Mouse (Mus musculus) hindbrain, embryonic 12.5 days (tissue): ENCODE results near the gene Magi1. TPM values are rescaled to one million over a fixed set of nuclear protein-coding genes. Genes with fewer than 3 reads are reported as not detected.

Experiments used
- ATAC-seq: fragments of 200-750 bp; cut with Nextera tagmentation; 2 replicates; pipeline ENCODE4 v1.8.0; 2017; ENCODE audit warnings: moderate TSS enrichment; ENCODE audit not compliant: low FRiP score
- H3K27ac ChIP-seq: fragments of 300-500 bp; sonication (generic); 2 replicates; pipeline ENCODE4 v1.5.1; 2016; ENCODE audit warnings: mild to moderate bottlenecking
- H3K27me3 ChIP-seq: fragments of 300-500 bp; sonication (generic); 2 replicates; pipeline ENCODE4 v1.6.1; 2016; ENCODE audit warnings: mild to moderate bottlenecking
- H3K36me3 ChIP-seq: fragments of 300-500 bp; sonication (generic); 2 replicates; pipeline ENCODE4 v1.6.1; 2016; ENCODE audit warnings: mild to moderate bottlenecking
- H3K4me1 ChIP-seq: fragments of 300-500 bp; sonication (generic); 2 replicates; pipeline ENCODE4 v1.6.1; 2016
- H3K4me2 ChIP-seq: fragments of 300-500 bp; sonication (generic); replicated peaks from 2 replicates; pipeline ENCODE4 v1.6.1; 2016; ENCODE audit warnings: mild to moderate bottlenecking
- H3K4me3 ChIP-seq: fragments of 300-500 bp; sonication (generic); 2 replicates; pipeline ENCODE4 v1.5.1; 2016; ENCODE audit warnings: mild to moderate bottlenecking
- H3K9ac ChIP-seq: fragments of 300-500 bp; sonication (generic); 2 replicates; pipeline ENCODE4 v1.6.1; 2016; ENCODE audit warnings: mild to moderate bottlenecking, moderate library complexity
- H3K9me3 ChIP-seq: fragments of 300-500 bp; sonication (generic); replicated peaks from 2 replicates; pipeline ENCODE4 v1.6.1; 2016; ENCODE audit warnings: mild to moderate bottlenecking
- WGBS: fragments of 180-500 bp; shearing (Covaris S2); methylation state at CpG from one replicate; pipeline ENCODE4 v1.1.7; 2016; 5-methylcytosine and 5-hydroxymethylcytosine counted together
- polyA plus RNA-seq: library from polyadenylated mRNA; unstranded; fragments of >200 nt; fragmentation: Nextera tagmentation; extraction: Ambion mirVana; gene quantifications from 2 replicates; pipeline ENCODE4 v1.2.1, GENCODE M21; 2016

The Magi1 gene
- polyA plus RNA-seq, 1 experiment from 2014 or later = 35.9 TPM

DNA sequence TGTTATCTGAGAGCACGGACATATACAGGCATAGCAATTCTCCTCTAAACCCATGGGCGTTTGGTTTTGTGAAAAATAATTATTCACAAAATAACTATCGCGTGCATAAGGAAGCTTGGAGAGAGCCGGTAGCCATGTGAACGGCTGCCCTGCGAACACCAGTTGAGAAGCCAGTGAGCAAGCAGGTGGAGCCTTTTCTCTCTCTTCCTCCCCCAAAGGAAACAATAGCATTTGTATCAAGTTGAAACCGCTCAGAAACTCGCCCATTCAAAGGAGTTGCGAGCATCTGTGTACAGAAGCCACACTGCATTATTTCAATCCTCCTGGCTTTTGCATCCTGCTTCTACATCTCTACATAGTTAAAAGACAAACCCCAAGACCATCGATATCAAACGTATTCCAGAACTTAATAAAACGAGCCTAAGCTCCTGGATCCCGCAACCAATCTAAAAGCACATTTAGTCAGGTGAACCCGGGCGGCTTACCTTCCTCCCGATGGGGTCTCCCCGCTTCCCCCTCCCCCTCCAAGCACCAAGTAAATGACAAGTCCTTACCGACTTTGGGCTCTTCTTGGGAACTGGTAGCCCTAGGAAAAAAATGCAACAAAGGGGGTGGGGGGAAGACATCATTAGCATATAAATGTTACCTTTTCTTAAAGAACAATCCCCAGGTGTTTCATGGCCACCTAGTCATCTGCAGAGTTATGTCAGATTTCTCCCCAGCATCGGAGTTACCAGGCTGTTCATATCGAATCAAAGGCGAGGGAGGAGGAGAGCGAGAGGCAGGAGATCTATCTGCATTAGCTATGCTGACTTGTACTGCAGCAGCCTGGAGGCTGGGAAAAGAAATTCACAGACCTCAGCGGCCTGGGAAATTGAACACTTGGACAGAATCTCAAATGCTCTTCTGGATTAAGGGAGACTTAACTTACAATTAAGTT lies 566.8 kb downstream of the Magi1 start:
- Histone ChIP-seq H3K9ac (0 out of 2 replicates have a peak overlapping the region, but pooled peaks have one; percentile 19), H3K36me3 (no peaks in the 10 kb centered on the region; the same call in 1 of the 2 replicates), H3K9me3 (no peaks in the 10 kb centered on the region), H3K27me3 (0 out of 2 replicates have a peak, but pooled peaks cover 2% of the 10 kb centered on the region), H3K27ac (peak overlapping the region; percentile 30; the same call in 1 of the 2 replicates), H3K4me1 (peaks cover 38% of the 10 kb centered on the region), H3K4me3 (peak overlapping the region; percentile 23), H3K4me2 (peak overlapping the region; percentile 52)
- ATAC-seq = peak; percentile 52; the same call in 1 of the 2 replicates
- 6% methylated on average over 24 of the region's 24 CpGs for WGBS

DNA sequence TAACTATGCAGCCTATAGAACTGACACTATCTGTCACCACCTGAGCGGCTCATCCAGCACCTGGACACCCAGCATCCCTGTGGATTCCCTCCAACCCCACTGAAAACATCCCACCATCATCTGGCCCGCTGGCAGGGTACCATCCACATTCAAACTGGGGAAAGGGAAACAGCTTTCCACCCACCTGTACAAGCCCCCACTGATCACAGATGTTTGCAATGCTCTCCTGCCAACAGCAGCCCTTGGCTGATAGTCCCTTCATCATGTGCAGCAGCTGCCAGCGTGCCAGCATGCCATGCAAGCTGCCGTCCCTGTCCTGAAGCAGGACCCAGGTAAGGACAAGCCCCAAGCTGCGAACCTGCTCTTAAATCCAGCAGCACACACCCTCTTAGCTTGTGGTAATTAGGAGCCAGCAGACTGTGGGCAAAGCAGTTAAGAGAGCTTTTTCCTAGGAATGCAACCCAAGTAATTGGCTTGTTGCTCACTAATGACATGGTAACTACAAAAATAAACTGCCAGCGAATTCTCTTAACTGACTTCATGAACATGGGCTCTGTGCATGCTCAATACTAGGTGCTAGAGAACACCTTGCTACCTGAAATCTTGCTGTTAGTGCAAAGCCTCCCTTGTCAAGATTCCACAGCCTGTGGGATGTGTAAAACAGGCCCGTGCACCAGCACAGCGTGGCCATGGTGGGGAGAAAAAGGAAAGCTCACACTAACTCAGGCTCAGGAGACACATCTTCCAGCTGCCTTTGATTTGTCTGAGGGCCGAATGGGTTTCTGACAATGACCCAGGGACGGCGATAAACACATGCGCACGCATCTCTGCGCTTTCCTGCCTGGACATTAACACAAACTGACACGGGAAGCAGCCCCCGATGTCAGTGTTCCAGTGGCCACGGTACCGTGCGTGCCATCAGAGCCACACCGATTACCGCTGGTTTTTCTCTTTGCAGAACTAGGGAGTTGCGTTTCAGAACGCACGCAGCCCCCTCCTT lies 568.2 kb downstream of the Magi1 start:
- no peaks in the 10 kb centered on the region; the same call in 1 of the 2 replicates for H3K36me3 ChIP-seq
- no peaks in the 10 kb centered on the region for H3K9me3 ChIP-seq
- 0 out of 2 replicates have a peak overlapping the region, but pooled peaks have one; percentile 4 for H3K4me3 ChIP-seq
- no peak for ATAC-seq
- H3K27ac ChIP-seq = no peak overlapping the region
- H3K9ac ChIP-seq = peak overlapping the region; percentile 32; the same call in 1 of the 2 replicates
- peaks cover 38% of the 10 kb centered on the region for H3K4me1 ChIP-seq
- H3K4me2 ChIP-seq = peak overlapping the region; percentile 52
- WGBS = 43% methylated on average over 24 of the region's 24 CpGs
- 0 out of 2 replicates have a peak, but pooled peaks cover 2% of the 10 kb centered on the region for H3K27me3 ChIP-seq

DNA sequence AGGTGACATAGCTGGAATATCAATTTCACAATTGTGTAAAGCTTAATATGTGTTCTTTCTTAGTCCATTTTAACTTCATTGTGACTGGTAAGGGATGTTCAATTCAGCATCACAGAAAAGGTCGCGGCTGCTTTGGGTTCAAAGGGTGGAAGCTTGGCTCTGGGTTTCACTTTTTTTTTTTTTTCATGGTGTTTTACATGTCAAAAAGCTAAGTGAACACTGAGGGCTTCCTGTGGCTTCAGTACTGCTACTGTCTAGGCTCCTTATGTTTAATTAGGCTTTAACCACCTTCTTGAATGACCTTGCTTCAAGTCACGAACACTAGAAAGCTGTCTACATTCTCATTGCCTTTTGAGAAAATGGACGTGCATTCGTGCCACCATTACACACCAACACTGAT lies 579.4 kb downstream of the Magi1 start:
- H3K9ac ChIP-seq = no peak overlapping the region
- WGBS = 54% methylated on average over 5 of the region's 5 CpGs
- no peaks in the 10 kb centered on the region for H3K9me3 ChIP-seq
- no peak overlapping the region for H3K4me3 ChIP-seq
- no peaks in the 10 kb centered on the region for H3K4me1 ChIP-seq
- no peak for ATAC-seq
- no peak overlapping the region for H3K27ac ChIP-seq
- no peak overlapping the region for H3K4me2 ChIP-seq
- peaks cover 8% of the 10 kb centered on the region; the same call in 1 of the 2 replicates for H3K36me3 ChIP-seq
- H3K27me3 ChIP-seq = no peaks in the 10 kb centered on the region

- H3K36me3 ChIP-seq = peaks cover 41% of the 10 kb centered on the region
- H3K9ac ChIP-seq = no peak overlapping the region
- no peak for ATAC-seq
- no peak overlapping the region for H3K27ac ChIP-seq
- H3K4me1 ChIP-seq = no peaks in the 10 kb centered on the region
- WGBS = 77% methylated on average over 13 of the region's 13 CpGs
- no peak overlapping the region for H3K4me2 ChIP-seq
- H3K27me3 ChIP-seq = no peaks in the 10 kb centered on the region
- H3K9me3 ChIP-seq = no peaks in the 10 kb centered on the region
- no peak overlapping the region for H3K4me3 ChIP-seq
These were observed 584.3 kb downstream of the Magi1 start for GRCm38 (mm10) chr6:93699436-93699835.

DNA sequence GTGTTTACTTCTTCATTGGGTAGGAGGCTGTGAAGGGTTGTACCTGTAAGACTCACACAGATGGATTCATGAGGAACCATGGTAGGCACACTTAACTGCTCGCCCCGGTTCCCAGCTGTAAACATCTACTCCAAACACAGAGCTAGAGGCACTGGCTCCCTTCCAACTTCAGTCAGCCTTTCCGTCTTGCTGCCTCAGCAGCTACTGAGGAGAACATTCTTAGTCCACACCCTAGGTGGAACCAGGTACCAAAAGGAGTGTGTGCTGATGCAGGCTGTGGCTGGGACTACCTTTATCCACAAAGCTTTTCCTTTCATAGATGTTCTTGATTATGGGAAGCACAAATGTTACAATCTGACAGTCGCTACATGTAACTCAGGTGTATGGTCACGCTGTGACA lies 585.8 kb downstream of the Magi1 start:
- no peaks in the 10 kb centered on the region for H3K9me3 ChIP-seq
- no peak overlapping the region for H3K4me3 ChIP-seq
- no peak overlapping the region for H3K27ac ChIP-seq
- no peak for ATAC-seq
- H3K36me3 ChIP-seq = peaks cover 41% of the 10 kb centered on the region
- H3K9ac ChIP-seq = no peak overlapping the region
- 84% methylated on average over 5 of the region's 5 CpGs for WGBS
- no peak overlapping the region for H3K4me2 ChIP-seq
- no peaks in the 10 kb centered on the region for H3K27me3 ChIP-seq
- H3K4me1 ChIP-seq = no peaks in the 10 kb centered on the region

DNA sequence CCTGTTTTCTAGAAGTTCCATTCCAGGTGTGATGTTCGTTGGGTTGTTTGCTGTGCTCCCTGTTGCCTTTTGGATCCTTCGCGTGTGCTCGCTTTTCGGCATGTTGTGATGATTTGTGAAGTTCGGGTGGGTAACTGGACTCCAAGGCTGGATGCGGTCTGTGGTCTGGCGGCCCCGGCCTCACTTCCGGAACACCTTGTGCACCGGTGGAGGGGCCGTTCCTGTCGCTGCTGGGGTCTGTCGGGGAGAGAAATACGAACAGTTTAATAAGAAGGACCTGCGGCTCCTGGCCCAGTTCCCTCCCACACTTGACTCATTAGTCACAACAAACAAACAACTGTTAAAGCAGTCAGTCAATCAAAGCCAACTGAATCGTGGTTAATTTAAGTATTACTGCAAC lies 605.0 kb downstream of the Magi1 start:
- peaks cover 41% of the 10 kb centered on the region for H3K36me3 ChIP-seq
- H3K27me3 ChIP-seq = no peaks in the 10 kb centered on the region
- H3K4me2 ChIP-seq = no peak overlapping the region
- WGBS = 75% methylated on average over 17 of the region's 17 CpGs
- no peaks in the 10 kb centered on the region for H3K9me3 ChIP-seq
- H3K4me3 ChIP-seq = no peak overlapping the region
- H3K9ac ChIP-seq = no peak overlapping the region
- no peak overlapping the region for H3K27ac ChIP-seq
- H3K4me1 ChIP-seq = no peaks in the 10 kb centered on the region
- ATAC-seq = no peak

DNA sequence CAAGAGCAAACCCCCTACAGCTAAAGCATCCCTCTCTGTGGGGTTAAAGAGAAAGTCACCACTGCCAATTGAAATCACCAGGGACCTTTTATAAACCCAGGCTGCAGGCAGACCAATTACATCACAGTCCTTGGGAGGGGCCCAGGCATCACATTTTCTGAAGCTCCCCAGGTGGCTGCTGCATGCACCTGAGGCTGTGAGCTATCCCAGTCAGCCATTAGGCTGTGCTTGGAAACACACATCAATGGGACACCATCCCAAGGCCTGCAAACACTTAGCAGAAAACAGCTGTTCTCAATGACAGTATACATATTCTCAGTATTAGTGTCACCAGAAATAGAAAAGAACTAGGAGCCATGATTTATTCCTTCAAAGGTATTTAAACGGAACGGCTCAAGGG lies 617.0 kb downstream of the Magi1 start:
- H3K4me2 ChIP-seq = no peak overlapping the region

DNA sequence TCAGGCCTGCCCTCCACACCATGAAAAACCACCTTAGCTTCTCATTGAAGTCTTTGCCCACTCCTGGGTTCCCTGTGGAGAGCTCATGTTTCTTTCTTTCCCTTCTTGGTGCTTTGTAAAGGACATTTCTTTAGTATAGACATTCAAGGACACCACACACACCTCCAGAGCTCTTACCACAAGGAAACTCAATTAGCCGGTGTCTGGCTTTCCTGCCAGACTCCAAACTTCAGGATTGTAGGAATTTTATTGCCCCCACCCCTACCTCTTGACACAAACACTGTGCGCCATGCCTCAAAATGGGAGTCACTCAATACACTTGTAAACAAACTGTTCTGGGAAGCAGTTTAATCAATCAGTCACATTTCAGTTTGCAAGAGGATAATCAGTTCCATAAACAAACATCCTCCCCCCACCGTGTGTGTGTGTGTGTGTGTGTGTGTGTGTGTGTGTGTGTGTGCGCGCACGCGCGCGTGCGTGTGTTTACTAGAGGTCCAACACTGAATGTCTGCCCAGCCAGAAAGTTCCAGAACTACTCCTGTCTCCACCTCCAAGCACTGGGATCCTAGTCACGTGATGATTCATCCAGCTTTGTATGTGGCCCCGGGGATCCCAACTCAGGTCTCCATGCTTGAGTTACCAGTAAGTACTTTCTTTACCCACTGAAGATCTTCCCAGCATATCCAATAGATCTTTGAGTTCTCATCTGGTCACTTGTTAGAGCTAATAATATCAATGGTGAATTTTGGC lies 618.5 kb downstream of the Magi1 start:
- ATAC-seq = no peak
- Histone ChIP-seq H3K4me1 (0 out of 2 replicates have a peak, but pooled peaks cover 3% of the 10 kb centered on the region), H3K36me3 (no peaks in the 10 kb centered on the region), H3K4me2 (no peak overlapping the region), H3K9ac (no peak overlapping the region), H3K9me3 (no peaks in the 10 kb centered on the region), H3K27ac (no peak overlapping the region), H3K4me3 (no peak overlapping the region), H3K27me3 (no peaks in the 10 kb centered on the region)
- WGBS = 95% methylated on average over 12 of the region's 12 CpGs

More for the DNA sequence above, 617.0 kb downstream of the Magi1 start:
- Histone ChIP-seq H3K36me3 (no peaks in the 10 kb centered on the region), H3K9me3 (no peaks in the 10 kb centered on the region), H3K27me3 (no peaks in the 10 kb centered on the region), H3K27ac (no peak overlapping the region), H3K4me1 (0 out of 2 replicates have a peak, but pooled peaks cover 3% of the 10 kb centered on the region), H3K9ac (no peak overlapping the region), H3K4me3 (no peak overlapping the region)
- 49% methylated on average over 2 of the region's 2 CpGs for WGBS
- no peak for ATAC-seq

- H3K4me2 ChIP-seq = no peak overlapping the region
- no peak overlapping the region for H3K9ac ChIP-seq
- no peak for ATAC-seq
- no peaks in the 10 kb centered on the region for H3K9me3 ChIP-seq
- WGBS = 73% methylated on average over 1 of the region's 1 CpGs
- no peak overlapping the region for H3K4me3 ChIP-seq
- H3K4me1 ChIP-seq = no peaks in the 10 kb centered on the region
- H3K36me3 ChIP-seq = no peaks in the 10 kb centered on the region
- no peaks in the 10 kb centered on the region for H3K27me3 ChIP-seq
- H3K27ac ChIP-seq = no peak overlapping the region
These were observed 622.6 kb downstream of the Magi1 start for GRCm38 (mm10) chr6:93661139-93661538.

DNA sequence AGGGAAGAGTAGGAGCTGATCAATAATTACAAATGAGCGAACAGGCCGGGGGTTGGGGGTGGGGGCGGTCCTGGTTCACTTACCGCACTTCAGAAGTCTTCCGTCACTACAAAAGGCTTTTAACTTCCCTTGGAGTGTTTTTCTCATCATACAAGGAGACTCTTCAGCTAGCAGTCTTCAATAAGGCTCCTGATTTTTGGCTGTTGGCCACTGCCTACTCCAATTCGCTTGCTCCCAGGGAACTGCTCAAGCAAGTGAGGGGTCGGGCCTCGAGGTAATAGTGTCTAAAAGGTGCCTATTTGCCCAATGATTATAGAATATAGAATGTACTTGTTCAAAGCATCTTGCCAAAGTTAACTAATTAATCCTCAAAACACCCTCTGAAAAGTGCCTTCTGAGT lies 624.2 kb downstream of the Magi1 start:
- no peak overlapping the region for H3K4me2 ChIP-seq
- no peak overlapping the region for H3K9ac ChIP-seq
- no peaks in the 10 kb centered on the region for H3K9me3 ChIP-seq
- 58% methylated on average over 8 of the region's 8 CpGs for WGBS
- no peaks in the 10 kb centered on the region for H3K36me3 ChIP-seq
- H3K4me1 ChIP-seq = no peaks in the 10 kb centered on the region
- no peak for ATAC-seq
- no peak overlapping the region for H3K27ac ChIP-seq
- H3K4me3 ChIP-seq = no peak overlapping the region
- H3K27me3 ChIP-seq = no peaks in the 10 kb centered on the region

- Histone ChIP-seq H3K9me3 (no peaks in the 10 kb centered on the region), H3K36me3 (no peaks in the 10 kb centered on the region), H3K4me3 (no peak overlapping the region), H3K4me2 (no peak overlapping the region), H3K27ac (no peak overlapping the region), H3K9ac (no peak overlapping the region), H3K27me3 (no peaks in the 10 kb centered on the region), H3K4me1 (no peaks in the 10 kb centered on the region)
- WGBS = 39% methylated on average over 13 of the region's 13 CpGs
- no peak for ATAC-seq
These were observed 626.3 kb downstream of the Magi1 start for GRCm38 (mm10) chr6:93657187-93657974.
